Comparison of ENCODE assay signal across 17 mouse cellular contexts in genomic region chr17:85680851-85681550, GRCm38 (mm10). TPM values are rescaled to one million over a fixed set of nuclear protein-coding genes. Genes with fewer than 3 reads are reported as not detected.
A peak's percentile ranks its signal among the peaks of the same experiment; 100 is the strongest.
DNase-seq lines count a peak whose midpoint lies in the region; ATAC-seq lines count a peak whose summit lies in the region.
"Had no signal": no experiment of that assay in that cellular context is flagged by ENCODE, and none has a peak within 500 bp of the region (broad histone marks: within the 10 kb centered on the region; RNA-seq: fewer than 3 reads in every experiment).

No protein-coding gene starts in this region.

- WGBS in heart, embryonic 10.5 days, result 3% methylated on average over 19 of the region's 19 CpGs
- WGBS in kidney, embryonic 16.5 days, result 6% methylated on average over 19 of the region's 19 CpGs
- WGBS in embryonic facial prominence, embryonic 13.5 days, result 13% methylated on average over 19 of the region's 19 CpGs
- WGBS in stomach, embryonic 15.5 days, result 13% methylated on average over 19 of the region's 19 CpGs

- H3K36me3 ChIP-seq in heart, embryonic 10.5 days, result no peaks in the 10 kb centered on the region
- no peaks in the 10 kb centered on the region for H3K36me3 ChIP-seq in kidney, embryonic 16.5 days (ENCODE audit: insufficient read depth, low read length)
- peaks cover 27% of the 10 kb centered on the region; the same call in 1 of the 2 replicates for H3K36me3 ChIP-seq in embryonic facial prominence, embryonic 13.5 days
- no peaks in the 10 kb centered on the region for H3K36me3 ChIP-seq in stomach, embryonic 15.5 days
- H3K36me3 ChIP-seq: hindbrain, embryonic 15.5 days had no signal

- H3K27me3 ChIP-seq in heart, embryonic 10.5 days (ENCODE audit: insufficient read depth, poor library complexity, severe bottlenecking), result peaks cover 99% of the 10 kb centered on the region
- peaks cover 68% of the 10 kb centered on the region for H3K27me3 ChIP-seq in kidney, embryonic 16.5 days (ENCODE audit: insufficient read depth, low read length)
- H3K27me3 ChIP-seq in embryonic facial prominence, embryonic 13.5 days, result peaks cover 74% of the 10 kb centered on the region
- peaks cover 67% of the 10 kb centered on the region for H3K27me3 ChIP-seq in stomach, embryonic 15.5 days (replicated peaks)

- H3K27ac ChIP-seq in heart, embryonic 10.5 days, result no peak overlapping the region
- no peak overlapping the region for H3K27ac ChIP-seq in kidney, embryonic 16.5 days (ENCODE audit: low read length)
- H3K27ac ChIP-seq in embryonic facial prominence, embryonic 13.5 days, result peak overlapping the region; percentile 56
- H3K27ac ChIP-seq in stomach, embryonic 15.5 days, result no peak overlapping the region; the same call in 1 of the 2 replicates
- H3K27ac ChIP-seq: hindbrain, embryonic 15.5 days; macrophage had no signal

- ATAC-seq in kidney, embryonic 16.5 days (ENCODE audit: low FRiP score, low TSS enrichment), result 0 out of 2 replicates have a peak, but pooled peaks have one; percentile 9
- no peak for ATAC-seq in embryonic facial prominence, embryonic 13.5 days (ENCODE audit: insufficient number of reproducible peaks, insufficient read depth, low FRiP score, low TSS enrichment, low read depth)
- no peak for ATAC-seq in stomach, embryonic 15.5 days (ENCODE audit: insufficient read depth, low FRiP score, low read depth)
- ATAC-seq in megakaryocyte, adult 5-6 weeks (ENCODE audit: poor library complexity, severe bottlenecking), result no peak

- 0 out of 2 replicates have a peak overlapping the region, but pooled peaks have one; percentile 49 for H3K4me3 ChIP-seq in heart, embryonic 10.5 days
- no peak overlapping the region for H3K4me3 ChIP-seq in kidney, embryonic 16.5 days (ENCODE audit: low read length)
- peak overlapping the region; percentile 76 for H3K4me3 ChIP-seq in embryonic facial prominence, embryonic 13.5 days
- peak overlapping the region; percentile 5; the same call in 1 of the 2 replicates for H3K4me3 ChIP-seq in stomach, embryonic 15.5 days (replicated peaks)
- H3K4me3 ChIP-seq: hindbrain, embryonic 15.5 days had no signal

- no peak for DNase-seq in heart, embryonic 10.5 days (ENCODE audit: low spot score)
- DNase-seq in heart, adult 11 months, result no peak
- no peak for DNase-seq in kidney, postnatal 36 days
- DNase-seq in right cerebral cortex, postnatal 25 days, result no peak
- DNase-seq: adrenal gland, postnatal 25 days; B cell, adult 2 months; gastrocnemius, postnatal 25 days; kidney, adult 9 months had no signal

- H3K9me3 ChIP-seq in heart, embryonic 10.5 days, result no peaks in the 10 kb centered on the region
- no peaks in the 10 kb centered on the region for H3K9me3 ChIP-seq in kidney, embryonic 16.5 days (ENCODE audit: low read length)
- H3K9me3 ChIP-seq in embryonic facial prominence, embryonic 13.5 days, result no peaks in the 10 kb centered on the region
- no peaks in the 10 kb centered on the region for H3K9me3 ChIP-seq in stomach, embryonic 15.5 days
- H3K9me3 ChIP-seq: hindbrain, embryonic 15.5 days had no signal

- H3K4me2 ChIP-seq in kidney, embryonic 16.5 days (replicated peaks; ENCODE audit: low read depth, low read length), result peak overlapping the region; percentile 48; the same call in 1 of the 2 replicates
- H3K4me2 ChIP-seq in embryonic facial prominence, embryonic 13.5 days, result peak overlapping the region; percentile 72
- peak overlapping the region; percentile 42 for H3K4me2 ChIP-seq in stomach, embryonic 15.5 days
- H3K4me2 ChIP-seq: hindbrain, embryonic 15.5 days had no signal

- no peak overlapping the region for H3K9ac ChIP-seq in kidney, embryonic 16.5 days (replicated peaks; ENCODE audit: low read length)
- peak overlapping the region; percentile 95 for H3K9ac ChIP-seq in embryonic facial prominence, embryonic 13.5 days
- H3K9ac ChIP-seq in stomach, embryonic 15.5 days, result no peak overlapping the region
- H3K9ac ChIP-seq: hindbrain, embryonic 15.5 days had no signal

- H3K4me1 ChIP-seq in heart, embryonic 10.5 days, result peaks cover 20% of the 10 kb centered on the region
- peaks cover 9% of the 10 kb centered on the region for H3K4me1 ChIP-seq in kidney, embryonic 16.5 days (ENCODE audit: insufficient read depth, low read length)
- H3K4me1 ChIP-seq in embryonic facial prominence, embryonic 13.5 days, result peaks cover 45% of the 10 kb centered on the region
- H3K4me1 ChIP-seq in stomach, embryonic 15.5 days, result peaks cover 6% of the 10 kb centered on the region

RNA-seq across cellular contexts. Expression of gene Six2, which starts 7.1 kb away (rescaled TPM):
- polyA plus RNA-seq in heart, embryonic 10.5 days (2016; fragmentation: Nextera tagmentation; extraction: Ambion mirVana), result 0.32 and 1.7 TPM in 2 replicates
- polyA plus RNA-seq in kidney, embryonic 16.5 days (2015; fragmentation: Nextera tagmentation; extraction: Ambion mirVana), result 13.3 and 15.9 TPM in 2 replicates
- 21.3 and 21.9 TPM in 2 replicates for polyA plus RNA-seq in embryonic facial prominence, embryonic 13.5 days (2015; fragmentation: Nextera tagmentation; extraction: Ambion mirVana)
- 6.9 and 13.9 TPM in 2 replicates for polyA plus RNA-seq in stomach, embryonic 15.5 days (2015; fragmentation: Nextera tagmentation; extraction: Ambion mirVana)
- total RNA-seq in megakaryocyte, adult 5-6 weeks (2015), result not detected in 2 replicates
- total RNA-seq in megakaryocyte, adult 5-6 weeks (2017), result not detected in 2 replicates
- total RNA-seq: adrenal gland, postnatal 25 days; common myeloid progenitor, adult 5-6 weeks had no signal
- polyA plus RNA-seq: liver, embryonic 16.5 days; macrophage; small intestine, adult 2 months had no signal
